8 mouse cellular contexts compared by ENCODE assay signal in genomic region chr3:135212658-135213350, GRCm38 (mm10). TPM values are rescaled to one million over a fixed set of nuclear protein-coding genes. Genes with fewer than 3 reads are reported as not detected.
DNase-seq lines count a peak whose midpoint lies in the region; ATAC-seq lines count a peak whose summit lies in the region.

No protein-coding gene starts in this region.

- peak overlapping the region; percentile 68 for H3K4me2 ChIP-seq in kidney, embryonic 16.5 days (replicated peaks; ENCODE audit: low read depth, low read length)

- peaks cover 16% of the 10 kb centered on the region for H3K36me3 ChIP-seq in kidney, embryonic 16.5 days (ENCODE audit: insufficient read depth, low read length)
- H3K36me3 ChIP-seq in megakaryocyte, embryonic 14.5 days (replicated peaks; ENCODE audit: low read length) = peaks cover 31% of the 10 kb centered on the region

- peak overlapping the region; percentile 36; the same call in 1 of the 2 replicates for H3K27ac ChIP-seq in kidney, embryonic 16.5 days (ENCODE audit: low read length)

- no peaks in the 10 kb centered on the region for H3K9me3 ChIP-seq in kidney, embryonic 16.5 days (ENCODE audit: low read length)
- no peaks in the 10 kb centered on the region for H3K9me3 ChIP-seq in megakaryocyte, embryonic 14.5 days

- DNase-seq in kidney, adult 18-20 months = no peak
- DNase-seq in R1 (ENCODE audit: low read depth, low spot score) = peak; percentile 10
- DNase-seq in left cerebral cortex, postnatal 4 days = no peak
- DNase-seq in gastrocnemius, postnatal 14 days = no peak
- no peak for DNase-seq in gastrocnemius, postnatal 36 days

- H3K27me3 ChIP-seq in kidney, embryonic 16.5 days (ENCODE audit: insufficient read depth, low read length) = no peaks in the 10 kb centered on the region
- H3K27me3 ChIP-seq in megakaryocyte, embryonic 14.5 days (replicated peaks) = peaks cover 4% of the 10 kb centered on the region

- H3K4me3 ChIP-seq in kidney, embryonic 16.5 days (ENCODE audit: low read length) = peak overlapping the region; percentile 91
- peak overlapping the region; percentile 99 for H3K4me3 ChIP-seq in megakaryocyte, embryonic 14.5 days (replicated peaks)

- under 1% methylated on average over 26 of the region's 26 CpGs for WGBS in kidney, embryonic 16.5 days

- peak overlapping the region; percentile 82 for H3K9ac ChIP-seq in kidney, embryonic 16.5 days (replicated peaks; ENCODE audit: low read length)

- peaks cover 19% of the 10 kb centered on the region for H3K4me1 ChIP-seq in kidney, embryonic 16.5 days (ENCODE audit: insufficient read depth, low read length)
- H3K4me1 ChIP-seq in megakaryocyte, embryonic 14.5 days = peaks cover 31% of the 10 kb centered on the region

- intact Hi-C loops in left cerebral cortex, postnatal 4 days (cut with DNase I) = no loop called here
- intact Hi-C loops in gastrocnemius, postnatal 14 days (cut with DNase I; ENCODE audit: low total_unique reads) = no loop called here
- intact Hi-C loops in gastrocnemius, postnatal 36 days (cut with DNase I) = no loop called here

- ATAC-seq in kidney, embryonic 16.5 days (ENCODE audit: low FRiP score, low TSS enrichment) = no peak
- peak; percentile 52 for ATAC-seq in granulocyte monocyte progenitor cell, adult 5-6 weeks (replicated peaks; ENCODE audit: poor library complexity, severe bottlenecking)

RNA-seq across cellular contexts. Expression of gene Cenpe, which starts 0.5 kb away (rescaled TPM):
- 26.5 and 28.9 TPM in 2 replicates for polyA plus RNA-seq in kidney, embryonic 16.5 days (2015; fragmentation: Nextera tagmentation; extraction: Ambion mirVana)
- 25.4 and 28.0 TPM in 2 replicates for total RNA-seq in granulocyte monocyte progenitor cell, adult 5-6 weeks (2014; fragmentation: Nextera tagmentation)
- 65.1 and 74.5 TPM in 2 replicates for total RNA-seq in granulocyte monocyte progenitor cell, adult 5-6 weeks (2017)
- 4.3 TPM in 1 of 2 replicates, not detected in the other for polyA plus RNA-seq in megakaryocyte, embryonic 14.5 days (2012; ENCODE audit: insufficient read depth, low replicate concordance)
- 1 to 10 TPM; 4.6 to 6.8 TPM for total RNA-seq in left cerebral cortex, postnatal 4 days (2021)
- 1 to 10 TPM; 1.7 to 1.9 TPM for total RNA-seq in gastrocnemius, postnatal 14 days (2021)
- total RNA-seq in gastrocnemius, postnatal 36 days (2021) = under 1 TPM; 0.27 to 0.43 TPM
